Mouse (Mus musculus) B cell, adult 2 months (primary cell): ENCODE data around the gene Lrrn2.

Experiments used
- DNase-seq, 2 experiments: peaks; one replicate each; pipeline ENCODE4 v3.0.0; 2022

Lrrn2 gene

GRCm38 (mm10) chr1:132888811-132889210 lies 8.7 kb downstream of the Lrrn2 start:
- DNase-seq, result no peak

- DNase-seq, result no peak
Observed at GRCm38 (mm10) chr1:132890161-132890794, 10.2 kb downstream of the Lrrn2 start.

GRCm38 (mm10) chr1:132892065-132892464 lies 12.0 kb downstream of the Lrrn2 start:
- DNase-seq, result no peak

- DNase-seq, result no peak
Observed at GRCm38 (mm10) chr1:132893311-132894077, 13.4 kb downstream of the Lrrn2 start.

GRCm38 (mm10) chr1:132899029-132899428 lies 19.0 kb downstream of the Lrrn2 start:
- no peak for DNase-seq

GRCm38 (mm10) chr1:132899626-132900025 lies 19.6 kb downstream of the Lrrn2 start:
- no peak for DNase-seq

- no peak for DNase-seq
Observed at GRCm38 (mm10) chr1:132900945-132901344, 20.9 kb downstream of the Lrrn2 start.

- no peak for DNase-seq
Observed at GRCm38 (mm10) chr1:132903519-132903918, 23.4 kb downstream of the Lrrn2 start.

- no peak for DNase-seq
Observed at GRCm38 (mm10) chr1:132909090-132909489, 29.0 kb downstream of the Lrrn2 start.

- no peak for DNase-seq
Observed at GRCm38 (mm10) chr1:132909951-132910350, 29.9 kb downstream of the Lrrn2 start.

- DNase-seq, result no peak
Observed at GRCm38 (mm10) chr1:132910414-132911041, 30.5 kb downstream of the Lrrn2 start.

- no peak for DNase-seq
Observed at GRCm38 (mm10) chr1:132915849-132916493, 35.9 kb downstream of the Lrrn2 start.

- DNase-seq, result no peak
Observed at GRCm38 (mm10) chr1:132917554-132917953, 37.5 kb downstream of the Lrrn2 start.

- no peak for DNase-seq
Observed at GRCm38 (mm10) chr1:132918117-132918680, 38.1 kb downstream of the Lrrn2 start.

GRCm38 (mm10) chr1:132919258-132919657 lies 39.2 kb downstream of the Lrrn2 start:
- no peak for DNase-seq

- no peak for DNase-seq
Observed at GRCm38 (mm10) chr1:132921071-132921470, 41.0 kb downstream of the Lrrn2 start.

GRCm38 (mm10) chr1:132922257-132922656 lies 42.2 kb downstream of the Lrrn2 start:
- DNase-seq, result no peak

- DNase-seq, result no peak
Observed at GRCm38 (mm10) chr1:132925270-132925669, 45.2 kb downstream of the Lrrn2 start.

GRCm38 (mm10) chr1:132928032-132928906 lies 48.2 kb downstream of the Lrrn2 start:
- DNase-seq, result no peak

- DNase-seq, result no peak
Observed at GRCm38 (mm10) chr1:132928907-132929250, 48.8 kb downstream of the Lrrn2 start.

- no peak for DNase-seq
Observed at GRCm38 (mm10) chr1:132930291-132930690, 50.2 kb downstream of the Lrrn2 start.

GRCm38 (mm10) chr1:132932421-132932820 lies 52.3 kb downstream of the Lrrn2 start:
- no peak for DNase-seq
